Mouse (Mus musculus) forebrain, embryonic 12.5 days (tissue): ENCODE measurements around the gene Zfp704. TPM values are rescaled to one million over a fixed set of nuclear protein-coding genes. Genes with fewer than 3 reads are reported as not detected.

Experiments
- ATAC-seq: fragments of 200-750 bp; cut with Nextera tagmentation; 2 replicates; pipeline ENCODE4 v1.8.0; 2017; ENCODE audit warnings: moderate TSS enrichment; ENCODE audit not compliant: low FRiP score
- H3K27ac ChIP-seq: fragments of 300-500 bp; sonication (generic); 2 replicates; pipeline ENCODE4 v1.5.1; 2016; ENCODE audit warnings: mild to moderate bottlenecking
- H3K27me3 ChIP-seq: fragments of 300-500 bp; sonication (generic); 2 replicates; pipeline ENCODE4 v1.6.1; 2016; ENCODE audit warnings: mild to moderate bottlenecking
- H3K36me3 ChIP-seq: fragments of 300-500 bp; sonication (generic); replicated peaks from 2 replicates; pipeline ENCODE4 v1.6.1; 2016; ENCODE audit warnings: mild to moderate bottlenecking
- H3K4me1 ChIP-seq: fragments of 300-500 bp; sonication (generic); 2 replicates; pipeline ENCODE4 v1.6.1; 2016
- H3K4me2 ChIP-seq: fragments of 300-500 bp; sonication (generic); 2 replicates; pipeline ENCODE4 v1.6.1; 2016; ENCODE audit warnings: mild to moderate bottlenecking, moderate library complexity
- H3K4me3 ChIP-seq: fragments of 300-500 bp; sonication (generic); replicated peaks from 2 replicates; pipeline ENCODE4 v1.5.1; 2016; ENCODE audit warnings: mild to moderate bottlenecking
- H3K9ac ChIP-seq: fragments of 300-500 bp; sonication (generic); 2 replicates; pipeline ENCODE4 v1.6.1; 2016; ENCODE audit warnings: mild to moderate bottlenecking
- H3K9me3 ChIP-seq: fragments of 300-500 bp; sonication (generic); 2 replicates; pipeline ENCODE4 v1.6.1; 2016
- WGBS: fragments of 180-500 bp; shearing (Covaris S2); methylation state at CpG from one replicate; pipeline ENCODE4 v1.1.7; 2016; 5-methylcytosine and 5-hydroxymethylcytosine counted together
- polyA plus RNA-seq: library from polyadenylated mRNA; unstranded; fragments of >200 nt; fragmentation: Nextera tagmentation; extraction: Ambion mirVana; gene quantifications from 2 replicates; pipeline ENCODE4 v1.2.1, GENCODE M21; 2016

Zfp704 gene
- polyA plus RNA-seq, 1 experiment from 2014 or later: 10.0 TPM

- Histone ChIP-seq H3K4me3 (no peak overlapping the region), H3K27me3 (no peaks in the 10 kb centered on the region), H3K9me3 (no peaks in the 10 kb centered on the region), H3K4me2 (no peak overlapping the region), H3K9ac (no peak overlapping the region), H3K36me3 (no peaks in the 10 kb centered on the region), H3K4me1 (peaks cover 26% of the 10 kb centered on the region), H3K27ac (no peak overlapping the region)
- WGBS: 61% methylated on average over 10 of the region's 10 CpGs
- ATAC-seq: no peak
Observed at GRCm38 (mm10) chr3:9548188-9548587, 61.7 kb downstream of the Zfp704 start.

DNA sequence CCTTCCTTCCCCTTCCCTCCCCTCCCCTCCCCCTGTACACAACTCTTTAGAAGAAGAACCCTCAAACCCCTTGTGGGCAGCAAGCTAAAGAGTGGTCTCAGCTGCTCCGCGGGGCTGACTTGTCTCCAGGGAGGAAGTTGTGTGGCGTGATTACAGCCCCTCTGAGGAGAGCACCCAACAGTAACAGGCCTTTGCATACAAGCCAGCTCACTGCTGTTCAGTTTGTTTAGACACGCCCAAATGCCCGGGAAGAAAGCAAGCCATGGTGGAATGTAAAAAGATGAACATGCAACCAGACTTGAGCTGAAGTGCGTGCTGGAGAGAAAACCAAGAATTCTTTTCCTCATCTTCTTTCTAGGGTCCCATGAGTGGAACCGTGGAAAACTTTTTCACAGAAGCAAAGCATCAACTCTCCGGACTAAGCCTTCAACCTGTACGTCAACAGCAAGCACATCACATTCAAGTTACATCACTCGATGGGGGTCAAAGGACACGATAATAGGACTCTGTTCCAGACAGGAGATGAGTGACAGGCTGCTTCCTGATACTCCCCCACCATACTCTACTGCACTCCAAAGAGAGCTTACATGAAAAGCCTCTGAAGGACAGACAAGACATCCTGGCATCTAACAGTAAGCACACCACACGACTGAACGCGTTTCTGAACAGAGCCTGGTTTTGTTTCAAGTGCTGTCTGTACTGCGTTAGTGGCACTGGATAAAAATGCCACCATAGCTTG, 62.8 kb downstream of the Zfp704 start:
- no peak overlapping the region for H3K9ac ChIP-seq
- WGBS: 69% methylated on average over 15 of the region's 15 CpGs
- ATAC-seq: no peak

DNA sequence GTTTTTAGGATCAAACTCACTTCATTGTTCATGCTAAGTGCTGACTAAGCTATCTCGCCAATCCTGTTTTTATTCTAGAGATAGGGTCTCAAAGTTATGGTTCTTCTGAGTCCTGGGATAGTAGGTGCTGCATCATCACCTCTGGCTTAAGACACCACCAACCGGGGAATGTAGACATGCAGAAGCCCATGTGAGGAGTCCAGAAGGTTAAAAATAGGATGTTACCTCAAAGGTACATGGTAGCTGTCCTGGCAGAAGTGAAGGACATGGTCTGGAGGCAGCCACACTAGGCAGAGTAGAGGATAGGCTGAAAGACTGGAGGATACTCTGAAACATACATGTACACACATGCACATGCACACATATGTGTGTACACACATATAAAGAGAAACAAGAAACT, 65.5 kb downstream of the Zfp704 start:
- Histone ChIP-seq H3K9me3 (no peaks in the 10 kb centered on the region), H3K4me3 (no peak overlapping the region), H3K4me2 (no peak overlapping the region), H3K27me3 (no peaks in the 10 kb centered on the region), H3K36me3 (no peaks in the 10 kb centered on the region), H3K4me1 (peaks cover 32% of the 10 kb centered on the region), H3K27ac (no peak overlapping the region), H3K9ac (no peak overlapping the region)
- WGBS: 88% methylated on average over 2 of the region's 2 CpGs
- ATAC-seq: no peak

More for the DNA sequence above, 62.8 kb downstream of the Zfp704 start:
- H3K4me3 ChIP-seq: no peak overlapping the region
- H3K27ac ChIP-seq: no peak overlapping the region
- H3K36me3 ChIP-seq: no peaks in the 10 kb centered on the region
- H3K4me1 ChIP-seq: peaks cover 30% of the 10 kb centered on the region
- H3K4me2 ChIP-seq: no peak overlapping the region
- H3K27me3 ChIP-seq: no peaks in the 10 kb centered on the region
- no peaks in the 10 kb centered on the region for H3K9me3 ChIP-seq

DNA sequence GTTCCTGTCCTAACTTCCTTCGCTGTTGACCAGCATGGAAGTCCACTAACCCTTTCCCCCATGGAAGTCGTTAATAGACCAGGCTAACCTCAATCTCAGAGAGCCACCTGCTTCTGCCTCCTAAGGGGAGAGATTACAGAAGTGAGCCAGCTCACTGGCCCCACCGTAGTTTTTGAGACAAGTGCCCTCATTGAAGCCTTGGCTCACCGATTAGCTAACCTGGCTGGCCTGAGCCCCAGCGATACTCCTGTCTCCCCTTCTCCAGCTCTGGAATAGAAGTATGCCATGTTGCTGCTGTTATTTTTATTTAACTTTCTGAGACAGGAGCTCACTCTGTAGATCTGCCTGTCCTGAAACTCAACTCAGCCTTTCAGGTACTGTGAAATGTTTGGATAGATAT, 66.0 kb downstream of the Zfp704 start:
- H3K4me2 ChIP-seq: no peak overlapping the region
- no peaks in the 10 kb centered on the region for H3K9me3 ChIP-seq
- WGBS: 86% methylated on average over 5 of the region's 5 CpGs
- no peak overlapping the region for H3K9ac ChIP-seq
- no peak overlapping the region for H3K4me3 ChIP-seq
- ATAC-seq: no peak
- H3K36me3 ChIP-seq: no peaks in the 10 kb centered on the region
- H3K27me3 ChIP-seq: no peaks in the 10 kb centered on the region
- no peak overlapping the region for H3K27ac ChIP-seq
- H3K4me1 ChIP-seq: peaks cover 32% of the 10 kb centered on the region

- H3K4me3 ChIP-seq: no peak overlapping the region
- H3K4me2 ChIP-seq: no peak overlapping the region
- no peak overlapping the region for H3K9ac ChIP-seq
- no peak for ATAC-seq
- H3K4me1 ChIP-seq: peaks cover 32% of the 10 kb centered on the region
- H3K27ac ChIP-seq: no peak overlapping the region
- H3K9me3 ChIP-seq: no peaks in the 10 kb centered on the region
- no peaks in the 10 kb centered on the region for H3K27me3 ChIP-seq
- 76% methylated on average over 4 of the region's 4 CpGs for WGBS
- H3K36me3 ChIP-seq: no peaks in the 10 kb centered on the region
Observed at GRCm38 (mm10) chr3:9543463-9543862, 66.4 kb downstream of the Zfp704 start.

DNA sequence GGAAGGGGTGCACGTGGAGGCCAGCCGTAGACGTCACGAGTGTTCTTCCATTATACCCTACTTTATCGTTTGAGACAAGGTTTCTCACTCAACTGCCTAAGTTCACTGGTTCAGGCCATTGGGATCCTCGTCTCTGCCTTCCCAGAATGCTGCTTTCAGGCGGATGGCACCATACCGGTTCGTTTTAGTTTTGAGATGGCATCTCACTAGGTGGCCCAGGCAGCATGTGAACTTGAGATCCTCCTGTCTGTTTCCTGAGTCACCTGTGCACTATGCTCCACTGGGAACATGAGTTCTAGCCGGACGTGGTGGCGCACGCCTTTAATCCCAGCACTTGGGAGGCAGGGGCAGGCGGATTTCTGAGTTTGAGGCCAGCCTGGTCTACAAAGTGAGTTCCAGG, 68.3 kb downstream of the Zfp704 start:
- no peaks in the 10 kb centered on the region for H3K9me3 ChIP-seq
- 90% methylated on average over 14 of the region's 14 CpGs for WGBS
- ATAC-seq: no peak
- no peak overlapping the region for H3K4me2 ChIP-seq
- H3K4me1 ChIP-seq: peaks cover 24% of the 10 kb centered on the region
- H3K27me3 ChIP-seq: no peaks in the 10 kb centered on the region
- no peak overlapping the region for H3K4me3 ChIP-seq
- H3K36me3 ChIP-seq: no peaks in the 10 kb centered on the region
- no peak overlapping the region for H3K9ac ChIP-seq
- no peak overlapping the region for H3K27ac ChIP-seq

DNA sequence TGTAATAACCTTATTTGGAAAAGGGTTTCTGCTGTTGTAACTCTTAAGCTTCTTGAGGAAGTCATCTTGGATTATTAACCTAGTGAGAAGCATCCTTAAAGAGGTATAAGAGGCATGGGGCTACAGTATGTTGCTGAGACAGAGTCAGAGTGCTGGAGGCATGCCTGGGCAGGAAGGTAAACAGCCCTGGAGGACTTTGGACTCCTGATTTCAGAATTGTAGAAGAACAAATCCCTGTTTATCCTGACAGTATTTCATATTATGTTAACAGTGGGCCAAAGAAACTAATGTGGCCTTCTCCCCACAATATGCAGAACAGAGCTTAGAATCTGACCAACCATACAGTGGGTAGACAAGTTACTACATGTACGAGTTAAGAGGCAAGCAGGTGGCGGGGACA, 71.4 kb downstream of the Zfp704 start:
- Histone ChIP-seq H3K27me3 (no peaks in the 10 kb centered on the region), H3K4me1 (peaks cover 9% of the 10 kb centered on the region), H3K9me3 (no peaks in the 10 kb centered on the region), H3K4me3 (no peak overlapping the region), H3K36me3 (no peaks in the 10 kb centered on the region), H3K4me2 (no peak overlapping the region), H3K27ac (no peak overlapping the region), H3K9ac (no peak overlapping the region)
- ATAC-seq: no peak
- WGBS: 92% methylated on average over 2 of the region's 2 CpGs

DNA sequence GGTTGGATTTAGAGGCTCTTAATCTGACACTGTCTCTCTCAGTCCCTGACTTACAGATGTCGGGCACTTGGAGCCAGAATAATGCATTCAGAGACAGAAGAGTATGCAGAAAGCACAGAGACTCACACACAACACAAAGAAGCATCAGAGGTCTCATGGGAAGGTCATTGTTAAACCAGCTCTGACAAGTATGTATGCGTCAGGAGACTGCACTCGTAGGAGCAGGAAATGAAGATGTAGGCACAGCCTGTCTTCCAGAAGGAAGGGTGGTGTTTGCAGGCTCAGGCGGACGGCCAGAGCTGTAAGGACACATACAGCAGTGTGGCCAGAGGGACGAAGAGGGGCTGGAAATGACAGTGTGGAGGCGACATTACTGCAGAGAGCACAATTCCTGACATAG, 72.0 kb downstream of the Zfp704 start:
- Histone ChIP-seq H3K27me3 (no peaks in the 10 kb centered on the region), H3K27ac (no peak overlapping the region), H3K4me3 (no peak overlapping the region), H3K9ac (no peak overlapping the region), H3K9me3 (no peaks in the 10 kb centered on the region), H3K4me1 (peaks cover 6% of the 10 kb centered on the region; the same call in 1 of the 2 replicates), H3K36me3 (no peaks in the 10 kb centered on the region), H3K4me2 (no peak overlapping the region)
- ATAC-seq: no peak
- 82% methylated on average over 7 of the region's 7 CpGs for WGBS

DNA sequence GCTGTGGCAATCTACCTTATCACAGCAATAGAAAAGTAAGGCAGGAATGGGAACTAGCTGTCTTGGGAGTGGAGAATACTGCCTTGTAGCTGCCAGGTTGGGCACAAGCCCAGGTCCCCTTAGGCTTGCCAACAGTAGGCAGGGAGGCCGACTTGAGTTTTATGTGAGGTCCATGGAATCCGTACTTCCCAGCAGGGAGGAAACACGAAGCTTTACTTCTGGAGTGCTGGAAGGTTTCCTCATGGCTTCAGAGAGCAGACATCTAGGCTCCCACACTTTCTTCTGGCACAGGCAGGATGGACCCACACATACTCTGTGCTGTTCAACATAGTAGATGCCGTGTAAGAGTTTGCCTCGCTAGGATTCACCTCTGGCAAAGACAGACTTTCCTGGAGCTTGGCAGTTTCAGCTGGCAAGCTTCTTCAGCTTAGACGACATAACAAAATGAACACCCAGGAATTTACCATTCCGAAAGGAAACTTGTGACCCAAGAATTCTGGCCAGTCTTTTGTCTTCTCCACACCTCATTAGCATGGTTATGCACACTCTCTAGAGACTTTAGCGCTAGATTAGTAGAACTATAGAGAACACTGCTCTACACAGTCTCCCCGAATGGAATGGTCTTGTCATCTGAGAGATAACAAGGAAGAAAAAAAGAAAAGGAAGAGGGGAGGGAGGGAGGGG, 79.6 kb downstream of the Zfp704 start:
- H3K9me3 ChIP-seq: no peaks in the 10 kb centered on the region
- H3K36me3 ChIP-seq: no peaks in the 10 kb centered on the region
- H3K27ac ChIP-seq: no peak overlapping the region
- H3K4me1 ChIP-seq: 0 out of 2 replicates have a peak, but pooled peaks cover 3% of the 10 kb centered on the region
- no peak overlapping the region for H3K4me2 ChIP-seq
- WGBS: 74% methylated on average over 9 of the region's 9 CpGs
- no peaks in the 10 kb centered on the region for H3K27me3 ChIP-seq
- no peak for ATAC-seq
- no peak overlapping the region for H3K4me3 ChIP-seq
- H3K9ac ChIP-seq: no peak overlapping the region

- H3K4me1 ChIP-seq: peaks cover 44% of the 10 kb centered on the region
- H3K27me3 ChIP-seq: peaks cover 27% of the 10 kb centered on the region
- H3K36me3 ChIP-seq: no peaks in the 10 kb centered on the region
- no peak overlapping the region for H3K27ac ChIP-seq
- H3K9me3 ChIP-seq: no peaks in the 10 kb centered on the region
- 74% methylated on average over 5 of the region's 5 CpGs for WGBS
- no peak overlapping the region for H3K4me3 ChIP-seq
- no peak for ATAC-seq
- no peak overlapping the region for H3K9ac ChIP-seq
- no peak overlapping the region for H3K4me2 ChIP-seq
Observed at GRCm38 (mm10) chr3:9524429-9524828, 85.5 kb downstream of the Zfp704 start.

DNA sequence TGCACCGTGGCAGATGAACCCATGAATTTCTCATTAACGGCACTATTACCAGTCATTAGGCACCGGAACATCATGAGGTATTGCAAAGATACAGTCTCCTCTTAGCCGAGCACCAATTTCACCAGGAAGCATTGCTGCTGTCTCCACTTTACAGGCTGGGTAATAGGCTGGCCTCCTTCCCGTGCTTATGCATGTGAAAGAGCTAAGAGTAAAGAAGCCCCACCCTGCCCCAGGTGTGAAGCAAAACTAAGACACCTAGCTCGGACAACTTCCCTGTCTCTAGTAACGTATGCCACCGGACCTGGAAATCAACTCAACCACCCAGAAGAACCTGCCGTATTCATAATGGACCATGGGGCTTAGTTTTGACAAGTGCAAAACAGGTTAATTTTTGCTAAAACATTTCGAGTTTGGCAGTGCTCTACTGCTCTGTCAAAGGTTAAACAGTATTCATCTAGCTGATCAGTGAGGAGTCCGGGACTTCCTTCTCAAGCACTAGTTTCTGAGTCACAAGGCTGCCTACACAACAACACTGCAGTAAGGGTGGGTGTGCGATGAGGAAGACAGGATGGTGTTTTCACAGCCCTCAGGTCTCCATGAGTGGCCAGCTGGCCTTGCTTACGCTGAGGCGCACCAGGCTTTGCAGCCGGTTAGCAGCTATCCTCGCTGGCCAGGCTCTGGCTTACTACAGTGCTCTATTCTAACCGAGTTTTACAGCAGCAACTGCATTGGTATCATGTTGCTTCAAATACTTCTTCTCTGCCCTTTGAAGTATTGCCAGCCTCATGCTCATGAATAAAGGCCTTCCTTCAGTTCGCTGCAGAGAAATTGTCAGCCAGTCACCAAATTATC, 86.6 kb downstream of the Zfp704 start:
- Histone ChIP-seq H3K9ac (no peak overlapping the region), H3K4me3 (no peak overlapping the region), H3K27ac (peak overlapping the region; percentile 13; the same call in 1 of the 2 replicates), H3K4me1 (peaks cover 46% of the 10 kb centered on the region), H3K36me3 (no peaks in the 10 kb centered on the region), H3K27me3 (peaks cover 37% of the 10 kb centered on the region), H3K9me3 (no peaks in the 10 kb centered on the region), H3K4me2 (no peak overlapping the region)
- no peak for ATAC-seq
- 65% methylated on average over 18 of the region's 18 CpGs for WGBS

GRCm38 (mm10) chr3:9522009-9522408, 87.9 kb downstream of the Zfp704 start:
- H3K27me3 ChIP-seq: peaks cover 49% of the 10 kb centered on the region
- no peak overlapping the region for H3K9ac ChIP-seq
- 62% methylated on average over 6 of the region's 6 CpGs for WGBS
- H3K4me2 ChIP-seq: no peak overlapping the region
- H3K27ac ChIP-seq: no peak overlapping the region
- H3K4me3 ChIP-seq: no peak overlapping the region
- no peak for ATAC-seq
- H3K36me3 ChIP-seq: no peaks in the 10 kb centered on the region
- no peaks in the 10 kb centered on the region for H3K9me3 ChIP-seq
- peaks cover 45% of the 10 kb centered on the region for H3K4me1 ChIP-seq
